Mouse (Mus musculus) frontal cortex, adult 2 months (tissue): ENCODE measurements around the gene Anxa6. TPM values are rescaled to one million over a fixed set of nuclear protein-coding genes. Genes with fewer than 3 reads are reported as not detected.
A peak's percentile ranks its signal among the peaks of the same experiment; 100 is the strongest.

Source experiments
- DNase-seq, 2 experiments: peaks; one replicate each; pipeline ENCODE4 v3.0.0; 2022; ENCODE audit warnings: low spot score in 1 of 2; ENCODE audit errors: extremely low spot score in 1 of 2
- polyA plus RNA-seq: library from polyadenylated mRNA; depleted of rRNA; stranded (reverse); fragments of >200 nt; gene quantifications from 2 replicates; pipeline ENCODE4 v1.2.3, GENCODE M21; 2012

The Anxa6 gene
- polyA plus RNA-seq, 1 experiment: 76.8 TPM

DNA sequence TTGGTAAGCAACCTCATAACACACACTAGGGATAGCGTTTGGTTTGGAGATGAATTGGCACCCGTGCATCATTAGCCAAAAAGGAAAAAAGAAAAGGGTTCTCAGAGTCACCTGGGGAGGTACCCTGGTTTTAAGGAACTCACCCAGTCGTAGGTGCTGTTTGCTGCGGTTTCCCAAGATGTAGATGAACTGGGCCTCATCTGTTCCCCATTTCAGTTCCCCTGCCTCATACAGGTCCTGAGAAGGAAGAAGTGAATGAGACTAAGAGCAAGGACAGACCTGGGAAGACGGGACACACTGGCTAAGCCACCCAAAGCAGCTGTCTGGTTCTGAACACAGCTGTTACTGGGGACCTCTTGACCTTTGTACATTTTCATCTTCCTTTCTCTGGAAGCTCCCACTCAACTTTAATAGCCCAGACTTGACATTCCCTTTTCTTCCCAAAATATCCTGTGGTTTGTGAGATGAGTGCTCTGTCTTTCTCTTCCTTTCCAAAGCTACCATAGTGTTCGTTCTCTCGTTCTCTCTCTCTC is 28.2 kb downstream of the Anxa6 start:
- no peak for DNase-seq

DNA sequence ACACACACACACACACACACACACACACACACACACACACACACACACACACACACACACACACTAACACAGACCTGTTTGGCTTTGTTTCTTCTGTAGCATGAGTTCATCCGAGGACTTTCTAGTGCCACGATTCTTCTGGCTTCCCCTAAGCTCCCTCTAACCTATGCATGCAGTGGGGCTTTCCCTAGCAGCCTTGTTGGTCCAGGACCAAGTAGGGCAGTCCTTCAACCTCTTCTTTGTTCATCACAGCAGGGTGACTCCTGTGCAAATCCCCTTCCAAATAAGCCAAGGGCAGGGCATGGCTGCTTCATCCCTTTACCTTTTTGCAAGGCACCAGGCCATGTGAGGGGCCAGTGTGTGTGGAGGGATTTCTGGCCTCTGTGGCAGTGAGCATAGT is 34.5 kb downstream of the Anxa6 start:
- no peak for DNase-seq

- DNase-seq: peak in 1 of 2 experiments; percentile 71
These were observed 35.0 kb downstream of the Anxa6 start for GRCm38 (mm10) chr11:54998284-54998683.

- DNase-seq: no peak
These were observed 37.1 kb downstream of the Anxa6 start for GRCm38 (mm10) chr11:54996176-54996575.

- no peak for DNase-seq
These were observed 43.3 kb downstream of the Anxa6 start for GRCm38 (mm10) chr11:54989920-54990319.

DNA sequence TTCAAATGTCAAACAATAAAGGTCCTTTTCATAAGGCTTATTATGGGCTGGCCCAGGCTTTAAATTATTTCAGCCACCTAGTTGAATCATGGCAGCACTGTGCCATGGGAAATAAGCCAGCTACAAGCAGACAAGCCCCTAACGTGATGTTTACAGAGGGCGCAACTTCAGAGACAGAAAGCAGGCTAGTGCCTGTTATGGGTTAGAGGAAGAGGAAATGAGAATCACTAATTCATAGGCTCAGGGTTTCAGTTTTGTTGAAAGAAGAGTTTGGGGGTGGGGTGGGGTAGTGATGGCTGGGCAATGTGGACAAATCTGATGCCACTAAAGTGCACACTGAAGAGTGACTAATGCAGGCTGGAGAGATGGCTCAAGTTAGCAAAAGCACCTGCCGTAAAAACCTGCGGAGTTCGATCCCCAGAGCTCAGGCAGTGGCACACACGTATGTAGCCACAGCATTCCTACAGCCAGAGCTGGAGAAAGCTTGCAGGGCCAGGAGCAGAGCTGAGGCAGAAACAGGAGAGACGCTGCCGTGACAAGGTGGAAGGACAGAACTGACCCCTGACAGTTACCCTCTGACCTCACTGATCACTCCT is 44.4 kb downstream of the Anxa6 start:
- DNase-seq: no peak

DNA sequence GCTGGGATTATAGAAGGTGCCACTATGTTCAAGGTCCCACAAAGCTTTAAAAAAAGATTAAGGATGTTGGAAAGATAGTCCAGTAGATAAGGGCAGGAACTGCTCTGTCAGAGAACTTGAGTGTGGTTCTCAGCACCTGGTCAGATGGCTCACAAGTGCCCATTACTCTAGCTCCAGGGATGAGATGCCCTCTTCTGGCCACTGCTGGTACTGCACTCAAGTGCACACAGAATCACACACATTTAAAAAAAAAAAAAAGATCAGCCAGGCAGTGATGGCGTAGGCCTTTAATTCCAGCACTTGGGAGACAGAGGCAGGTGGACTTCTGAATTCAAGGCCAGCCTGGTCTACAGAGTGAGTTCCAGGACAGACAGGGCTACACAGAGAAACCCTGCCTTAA is 45.3 kb downstream of the Anxa6 start:
- DNase-seq: peak in 1 of 2 experiments; percentile 45

- no peak for DNase-seq
These were observed 48.2 kb downstream of the Anxa6 start for GRCm38 (mm10) chr11:54985086-54985485.

GRCm38 (mm10) chr11:54984581-54984980 is 48.7 kb downstream of the Anxa6 start:
- DNase-seq: no peak

GRCm38 (mm10) chr11:54984085-54984484 is 49.2 kb downstream of the Anxa6 start:
- peak; percentile 48 to 96 for DNase-seq

- DNase-seq: no peak
These were observed 50.7 kb downstream of the Anxa6 start for GRCm38 (mm10) chr11:54982520-54982919.

DNA sequence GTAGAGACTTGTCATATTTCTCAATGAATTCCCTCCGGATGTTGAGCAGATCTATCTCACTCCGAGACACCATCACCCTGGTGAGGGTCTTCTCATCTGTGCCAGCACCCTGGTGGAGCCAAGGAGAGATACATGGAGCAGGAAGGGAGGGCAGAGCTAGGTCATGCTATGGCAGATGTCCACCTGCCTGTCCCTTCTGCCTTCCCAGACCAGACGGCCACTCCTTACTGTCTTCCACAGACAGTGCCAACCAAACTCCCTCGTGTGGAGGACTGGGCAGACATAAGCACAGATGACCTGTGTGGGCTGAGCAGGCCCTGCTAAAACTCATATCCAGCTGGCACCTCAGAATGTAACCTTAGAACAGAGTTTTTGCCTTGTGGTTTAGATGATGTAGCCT is 51.6 kb downstream of the Anxa6 start:
- no peak for DNase-seq

DNA sequence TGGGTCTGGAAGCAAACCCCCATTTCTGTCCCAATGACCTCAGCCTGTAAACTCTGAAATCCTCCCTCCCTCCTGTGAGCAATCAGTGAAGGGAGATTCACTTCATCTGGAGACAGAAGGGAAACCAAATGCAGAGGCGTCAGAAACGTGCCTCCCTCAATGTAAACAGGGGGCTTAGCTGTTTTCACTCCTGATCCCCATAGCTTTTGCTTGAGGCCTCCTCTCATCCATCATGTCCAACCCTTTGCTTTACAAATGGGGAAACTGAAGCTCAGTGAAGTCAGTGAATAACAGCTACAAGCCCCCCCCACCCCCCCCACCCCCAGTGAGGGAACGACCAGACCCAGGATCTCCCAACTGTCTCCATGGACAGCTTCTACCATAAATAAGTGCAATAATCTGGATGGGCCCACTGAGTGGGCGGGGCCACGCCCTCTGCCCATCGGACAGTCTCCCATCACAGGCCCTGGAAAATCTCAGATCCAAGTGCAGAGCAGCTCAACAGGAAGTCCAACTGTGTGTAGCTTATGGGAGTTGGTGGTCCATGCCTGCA is 55.8 kb downstream of the Anxa6 start:
- no peak for DNase-seq

DNA sequence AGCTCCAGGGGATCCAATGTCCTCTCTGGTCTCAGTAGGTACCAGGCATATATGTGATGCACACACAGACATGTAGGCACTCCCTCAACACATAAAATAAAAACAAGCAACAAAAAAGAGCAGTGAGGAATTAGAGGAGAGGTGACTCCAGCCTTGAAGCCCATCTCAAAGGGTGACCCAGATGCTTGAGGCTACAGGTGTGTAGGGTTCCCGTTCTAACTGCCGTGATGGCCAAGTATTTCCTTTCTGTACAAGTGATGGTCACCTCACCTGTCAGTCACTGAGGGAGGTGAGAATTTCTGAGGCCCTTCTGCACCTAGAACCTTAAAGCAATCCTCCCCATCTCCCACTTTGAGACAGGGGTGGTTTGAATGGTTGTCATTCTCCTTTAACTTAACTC is 56.9 kb downstream of the Anxa6 start:
- no peak for DNase-seq

DNA sequence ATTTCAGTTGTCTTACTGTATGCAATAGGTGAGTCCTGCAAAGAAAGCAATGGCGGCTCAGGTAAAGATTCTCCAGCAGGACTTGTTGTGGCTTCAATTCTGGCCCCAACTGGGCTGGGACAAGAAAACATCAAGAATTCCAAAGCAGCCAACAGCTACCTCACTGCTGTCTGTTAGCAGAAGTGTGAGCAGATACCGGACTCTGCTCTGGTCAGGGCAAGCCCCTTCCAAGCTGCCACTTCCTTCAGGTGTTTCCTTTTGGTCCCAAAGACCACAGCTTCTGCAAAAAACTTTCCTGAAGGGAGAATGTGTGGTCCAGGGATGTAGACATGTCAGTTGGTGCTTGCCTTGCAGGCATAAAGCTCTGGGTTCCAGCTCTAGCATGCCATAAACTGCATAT is 57.5 kb downstream of the Anxa6 start:
- DNase-seq: no peak

- no peak for DNase-seq
These were observed 57.9 kb downstream of the Anxa6 start for GRCm38 (mm10) chr11:54975340-54975739.

DNA sequence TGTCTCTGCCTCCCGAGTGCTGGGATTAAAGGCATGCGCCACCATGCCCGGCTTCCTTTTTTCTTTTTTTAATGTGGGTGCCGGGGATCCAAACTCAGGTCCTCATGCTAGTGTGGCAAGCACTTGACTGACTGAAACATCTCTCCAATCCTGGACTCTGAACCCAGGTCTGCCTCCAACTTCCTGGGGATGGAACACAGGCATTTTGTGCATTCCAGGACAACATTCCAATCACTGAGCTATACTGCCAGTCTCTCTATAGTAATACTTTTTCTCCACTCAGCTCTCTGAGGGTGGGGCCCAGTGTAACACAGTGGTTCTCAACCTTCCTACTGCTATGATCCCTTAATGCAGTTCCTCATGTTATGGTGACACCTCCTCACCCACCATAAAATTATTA is 58.6 kb downstream of the Anxa6 start:
- DNase-seq: no peak

DNA sequence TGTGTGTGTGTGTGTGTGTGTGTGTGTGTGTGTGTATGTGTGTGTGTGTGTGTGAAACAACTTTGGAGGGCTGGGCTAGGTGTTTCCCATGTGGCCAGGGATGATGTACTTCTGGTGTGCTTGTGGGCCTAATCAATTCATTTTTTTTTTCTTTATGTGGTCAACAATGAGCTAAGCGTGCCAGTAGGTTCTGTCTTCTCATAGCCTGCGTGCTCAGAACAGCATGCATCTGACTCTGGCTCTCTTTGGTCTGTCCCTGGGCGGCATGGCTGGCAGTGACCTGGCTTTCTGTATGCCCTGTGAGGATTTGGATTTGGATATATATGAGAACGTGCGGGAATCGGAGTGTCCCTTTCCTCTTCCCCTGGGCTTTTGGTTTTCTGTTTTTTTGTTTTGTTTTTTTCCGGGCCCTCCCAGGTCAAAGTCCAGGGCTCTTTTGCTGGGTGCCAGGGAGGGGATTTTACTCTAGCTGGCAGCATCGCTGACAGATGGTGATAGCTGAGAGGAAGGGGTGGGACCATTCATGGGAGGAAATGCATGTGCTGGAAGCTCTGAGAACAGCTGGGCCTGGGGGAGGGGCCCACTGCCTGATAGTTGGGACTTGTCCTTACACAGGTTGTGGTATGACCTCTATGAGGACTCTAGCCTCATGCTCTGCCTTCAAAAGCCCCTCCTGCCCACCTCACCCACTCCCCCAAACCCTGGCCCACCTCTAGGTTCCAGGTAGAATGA is 59.6 kb downstream of the Anxa6 start:
- no peak for DNase-seq

- DNase-seq: no peak
These were observed 60.5 kb downstream of the Anxa6 start for GRCm38 (mm10) chr11:54972789-54973188.

DNA sequence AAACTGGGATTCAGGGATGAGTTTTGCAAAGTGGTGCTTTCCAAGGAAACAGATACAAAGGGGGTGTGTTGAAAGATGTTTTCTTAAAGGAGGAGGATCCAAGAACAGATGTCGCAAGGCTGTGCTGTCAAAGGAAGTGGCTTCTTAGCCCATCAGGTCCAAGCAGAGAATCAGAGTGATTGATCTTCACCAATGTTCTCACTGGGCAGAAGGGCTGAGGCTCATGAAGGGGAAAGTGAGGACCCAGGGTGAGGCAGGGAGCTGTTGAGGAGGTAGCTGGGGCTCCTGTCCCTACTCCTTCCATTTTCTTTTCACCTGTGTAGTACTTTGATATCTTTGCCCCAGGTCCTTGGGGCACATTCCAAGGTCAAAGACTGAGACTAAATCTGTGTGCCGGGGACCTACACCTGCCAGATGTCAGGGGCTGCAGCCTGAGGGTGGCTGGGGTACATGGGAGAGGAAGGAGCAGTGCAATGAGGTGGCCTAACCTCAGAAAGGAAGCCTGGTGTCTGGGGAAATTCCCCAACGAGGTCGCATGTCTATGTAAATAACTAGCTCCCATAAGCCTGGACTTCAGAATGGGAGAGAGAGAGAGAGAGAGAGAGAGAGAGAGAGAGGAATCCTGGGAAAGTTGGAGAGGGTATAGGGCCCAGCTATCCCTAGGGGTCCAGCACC is 61.1 kb downstream of the Anxa6 start:
- DNase-seq: no peak

DNA sequence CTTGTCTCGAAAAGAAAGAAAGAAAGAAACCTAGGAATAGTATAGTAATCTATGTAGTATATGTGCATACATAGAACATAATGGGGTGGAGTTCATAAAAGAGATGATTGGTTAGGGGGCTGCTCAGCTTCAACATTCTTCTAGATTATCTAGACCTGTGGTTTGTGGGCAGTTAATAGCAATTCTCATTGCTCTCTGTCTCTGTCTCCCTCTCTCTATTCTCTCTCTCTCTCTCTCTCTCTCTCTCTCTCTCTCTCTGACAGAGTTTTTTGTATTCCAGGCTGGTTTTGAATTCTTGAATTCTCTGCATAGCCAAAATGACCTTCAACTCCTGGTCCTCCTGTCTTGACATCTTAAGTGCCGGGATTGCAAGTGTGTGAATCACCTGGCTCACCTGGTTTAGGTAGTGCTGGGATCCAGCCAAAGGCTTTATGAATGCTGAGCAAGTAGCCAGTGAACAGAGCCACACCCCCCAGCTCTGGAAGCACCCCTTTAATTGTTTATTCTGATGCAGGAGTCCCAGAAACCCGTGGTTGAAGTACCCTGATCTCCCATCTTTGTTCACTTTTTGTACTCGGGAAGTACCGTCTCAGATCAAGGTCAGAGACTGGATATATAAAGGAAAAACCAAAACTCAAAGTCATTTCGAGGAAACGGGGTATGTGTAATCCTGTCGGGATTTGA is 61.7 kb downstream of the Anxa6 start:
- DNase-seq: no peak
